Mouse (Mus musculus) inflammation-experienced regulatory T-cells, adult 6 months (primary cell): ENCODE measurements around the gene Adam12. TPM values are rescaled to one million over a fixed set of nuclear protein-coding genes. Genes with fewer than 3 reads are reported as not detected.

Experiments used
- ATAC-seq: one replicate; pipeline ENCODE4 v1.8.0; 2017
- polyA plus RNA-seq, 3 experiments: library from polyadenylated mRNA; unstranded; fragments of 100-300 nt; shearing (Covaris generic); gene quantifications; one replicate each; pipeline ENCODE4 v1.2.1; 2017

Gene Adam12
- polyA plus RNA-seq: 1 to 10 TPM in 2 of 3 experiments, under 1 TPM in 1; 0.87 to 2.3 (median 1.6) TPM

DNA sequence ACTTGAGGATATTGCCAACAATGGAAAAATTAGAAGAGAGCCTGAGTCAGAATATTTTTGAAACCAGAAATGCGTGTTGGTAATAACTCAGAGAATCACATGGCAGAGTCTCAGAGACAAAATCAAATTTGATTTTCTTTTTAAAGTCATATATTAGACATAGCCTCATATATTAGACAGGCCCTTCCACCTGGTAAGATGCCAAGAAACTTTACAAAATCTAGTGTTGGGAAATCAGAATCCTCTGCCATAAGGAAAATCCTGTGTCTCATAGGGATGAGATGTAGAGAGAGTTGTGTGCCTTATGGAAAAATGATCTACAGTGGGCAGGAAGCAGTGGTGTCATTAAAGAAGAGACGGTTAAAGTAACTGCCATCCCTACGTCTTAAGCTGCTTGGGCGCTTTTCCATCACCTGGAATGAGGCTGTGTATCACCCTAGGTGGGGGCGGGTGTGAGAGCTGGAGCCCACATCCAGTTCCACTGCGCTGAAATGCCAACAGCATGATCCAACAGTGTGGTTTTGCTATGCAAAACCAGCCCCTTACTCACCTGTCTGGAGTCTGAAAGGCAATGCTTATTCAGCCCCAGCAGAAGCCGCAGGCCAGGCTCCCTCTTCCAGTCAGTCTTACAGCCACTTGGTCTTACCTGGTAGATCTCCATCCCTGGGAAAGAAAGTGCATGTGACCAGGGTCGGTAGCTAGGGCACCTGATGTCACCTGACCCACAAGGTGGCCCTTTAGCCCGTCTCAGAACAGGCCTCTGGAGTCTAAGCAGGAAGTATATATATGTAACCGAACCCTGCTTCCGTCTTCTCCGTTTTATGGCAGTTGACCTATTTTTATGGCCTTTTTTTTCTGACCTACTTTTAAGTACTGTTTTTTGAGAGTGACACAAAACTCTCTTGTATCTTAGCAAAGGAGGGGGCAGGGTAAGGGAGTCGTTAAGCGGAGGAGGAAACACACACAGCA lies at the start of gene Adam12:
Gene Adam12 (minus strand): TSS at position 769 of the 969 bp plus-strand sequence.
- no peak for ATAC-seq

DNA sequence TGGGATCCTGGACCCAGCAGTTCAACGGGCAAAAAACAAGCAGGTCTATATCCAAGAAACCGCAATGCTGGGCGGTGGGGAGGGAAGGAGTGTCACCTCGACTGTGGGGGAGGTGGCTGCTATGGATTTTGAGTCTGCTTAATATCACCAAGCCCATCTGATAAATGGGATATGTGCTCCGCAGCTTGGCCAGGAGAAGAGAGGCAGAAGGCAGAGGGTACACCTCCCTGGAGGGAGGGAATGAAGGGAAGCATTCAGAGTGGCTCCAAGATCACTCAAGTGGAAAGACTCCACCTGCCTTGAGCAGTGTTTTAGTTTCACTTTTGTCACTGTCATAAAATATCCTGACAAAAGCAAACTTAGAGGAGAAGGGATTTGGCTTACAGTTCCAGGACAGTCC lies 41.0 kb upstream of the Adam12 start:
- ATAC-seq: no peak

DNA sequence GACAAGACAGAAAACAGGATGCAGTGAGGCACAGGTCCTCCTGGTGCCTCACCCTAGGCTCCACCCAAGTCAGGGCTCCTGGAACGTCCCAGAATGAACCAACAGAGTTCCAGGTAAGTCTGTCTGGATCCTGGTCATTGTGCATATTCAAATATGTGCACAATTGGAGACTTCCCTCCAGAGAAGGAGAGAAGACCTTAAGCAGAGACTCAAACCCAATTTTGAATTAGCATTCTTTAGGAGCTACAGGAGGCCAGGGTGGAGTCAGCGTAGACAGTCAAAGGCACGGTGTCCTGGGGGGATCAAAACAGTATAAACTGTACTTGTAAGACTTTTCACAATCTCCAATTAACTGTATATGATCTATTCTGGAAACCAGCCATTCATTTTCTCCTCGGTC lies 40.5 kb upstream of the Adam12 start:
- no peak for ATAC-seq

DNA sequence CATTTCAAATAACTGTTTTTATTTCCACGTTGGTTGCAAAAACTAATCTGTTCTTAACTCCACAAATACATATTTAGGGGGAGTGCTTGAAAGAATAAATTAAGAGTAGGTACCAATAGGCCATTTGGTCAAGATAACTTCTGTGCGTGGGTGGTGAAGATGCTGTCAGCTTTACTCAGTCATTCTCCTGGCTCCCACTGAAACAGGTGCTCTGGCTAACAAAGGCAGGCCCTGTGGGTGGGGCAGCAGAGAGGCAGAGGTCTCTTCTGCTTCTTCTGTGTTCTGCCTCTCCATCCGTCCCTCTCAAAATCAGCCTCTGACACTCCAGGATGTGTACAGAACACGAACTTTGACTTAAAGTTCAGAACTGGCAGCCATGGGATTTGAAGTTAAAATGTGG lies 33.8 kb upstream of the Adam12 start:
- no peak for ATAC-seq

DNA sequence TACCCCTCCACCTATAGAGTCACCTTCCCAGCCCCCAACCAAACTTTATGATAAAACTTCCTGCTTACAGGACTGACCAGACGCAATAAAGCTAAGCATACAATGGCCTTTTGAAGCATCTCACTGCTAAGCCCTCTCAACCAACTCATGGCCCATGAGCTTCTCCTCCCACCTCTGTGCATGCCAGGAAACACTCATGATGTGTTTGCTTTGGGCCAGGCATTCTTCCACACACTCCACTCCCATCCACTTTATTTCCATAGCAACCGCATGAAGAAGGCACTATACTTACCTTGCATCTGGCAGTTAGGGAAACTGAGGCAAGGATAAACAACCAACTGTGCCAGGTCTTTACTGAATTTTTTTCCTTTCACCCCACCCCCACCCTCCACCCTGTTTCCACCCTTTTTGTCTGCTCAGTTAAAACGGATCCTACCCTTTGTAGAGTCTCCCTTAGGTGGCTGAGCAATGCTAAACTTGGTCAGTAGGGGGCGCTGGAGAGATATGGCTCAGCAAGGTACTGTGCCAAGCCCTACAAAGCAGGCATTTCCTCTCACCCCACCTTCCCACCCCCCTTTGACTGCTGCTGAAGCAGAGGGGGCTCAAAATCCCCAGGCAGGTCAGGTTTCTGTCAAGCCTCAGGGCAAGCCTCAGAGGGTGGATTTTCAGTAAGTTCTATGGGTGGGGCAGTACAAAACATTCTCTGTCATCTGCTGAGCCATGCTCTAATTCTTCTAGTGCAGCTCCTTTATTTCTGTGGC lies 31.4 kb upstream of the Adam12 start:
- no peak for ATAC-seq

DNA sequence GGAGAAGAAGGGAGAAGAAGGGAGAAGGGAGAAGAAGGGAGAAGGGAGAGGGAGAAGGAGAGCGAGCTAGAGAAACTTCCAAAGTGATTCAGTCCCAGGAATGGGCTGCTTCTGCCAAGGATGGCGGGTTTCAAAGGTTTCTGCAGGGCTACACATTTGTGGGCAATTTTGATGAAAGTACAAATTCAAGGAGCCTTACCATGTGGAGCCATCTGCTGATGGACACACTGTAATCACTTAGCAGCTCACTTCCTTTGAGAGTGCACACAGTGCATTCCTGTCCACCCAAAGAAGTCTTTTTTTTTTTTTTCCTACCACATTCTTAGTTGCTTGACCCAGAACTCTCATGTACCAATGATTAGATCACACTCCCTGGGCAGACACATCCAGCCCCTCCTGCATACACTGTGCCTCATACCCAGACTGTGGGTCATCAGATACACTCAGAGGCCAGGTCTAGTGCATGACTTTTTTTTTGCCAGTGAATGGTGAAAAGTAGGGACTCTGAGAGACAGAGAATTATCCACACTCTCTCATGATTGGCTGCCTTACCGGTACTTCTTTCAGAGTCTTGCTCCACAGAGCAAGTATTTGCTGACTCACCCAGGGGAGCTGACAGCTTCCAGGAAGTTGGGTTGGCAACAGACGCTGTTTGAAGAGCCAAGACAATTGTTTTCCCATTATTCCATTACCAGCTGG lies 29.2 kb upstream of the Adam12 start:
- no peak for ATAC-seq

DNA sequence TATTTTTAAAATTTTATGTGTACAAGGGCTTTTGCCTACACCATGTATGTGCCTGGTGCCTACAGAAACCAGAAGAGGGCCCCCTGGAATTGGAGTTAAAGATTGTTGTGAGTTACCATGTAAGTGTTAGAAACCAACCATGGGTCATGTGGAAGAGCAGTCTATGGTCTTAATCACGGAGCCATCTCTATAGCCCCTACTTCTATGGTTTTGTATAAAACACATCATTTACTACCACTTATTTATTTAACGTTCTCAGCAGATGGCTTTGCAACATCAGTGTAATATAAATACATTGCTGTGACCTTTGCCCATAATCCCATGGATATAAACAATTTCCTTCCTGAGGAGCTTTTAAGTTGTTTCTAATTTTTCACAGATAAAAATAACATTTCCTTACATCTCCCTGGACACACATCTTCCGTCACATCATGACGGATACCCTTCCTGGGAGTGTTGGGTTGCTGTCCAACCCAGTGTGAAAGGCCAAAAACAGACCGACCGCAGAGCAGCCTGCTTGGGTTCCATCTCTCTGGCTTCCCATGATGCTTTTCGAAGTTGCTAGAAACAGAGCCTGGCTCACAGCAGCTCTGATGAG lies 18.4 kb upstream of the Adam12 start:
- no peak for ATAC-seq

DNA sequence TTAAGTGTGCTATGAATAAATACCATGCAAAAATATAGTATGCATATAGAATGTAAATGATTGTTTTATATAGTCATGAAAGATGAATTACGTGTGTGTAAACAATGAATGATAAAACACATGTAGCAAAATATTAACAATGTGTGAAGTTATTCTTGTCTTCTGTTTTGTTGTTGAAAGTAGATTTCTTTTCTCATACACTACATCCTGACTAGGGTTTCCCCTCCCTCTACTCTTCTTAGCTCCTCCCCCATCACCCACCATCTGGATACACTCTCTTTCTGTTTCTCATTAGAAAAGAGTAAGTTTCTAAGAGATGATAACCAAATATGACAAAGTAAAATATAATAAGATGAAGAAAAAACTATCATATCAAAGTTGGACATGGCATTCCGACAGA lies 16.1 kb upstream of the Adam12 start:
- ATAC-seq: no peak

DNA sequence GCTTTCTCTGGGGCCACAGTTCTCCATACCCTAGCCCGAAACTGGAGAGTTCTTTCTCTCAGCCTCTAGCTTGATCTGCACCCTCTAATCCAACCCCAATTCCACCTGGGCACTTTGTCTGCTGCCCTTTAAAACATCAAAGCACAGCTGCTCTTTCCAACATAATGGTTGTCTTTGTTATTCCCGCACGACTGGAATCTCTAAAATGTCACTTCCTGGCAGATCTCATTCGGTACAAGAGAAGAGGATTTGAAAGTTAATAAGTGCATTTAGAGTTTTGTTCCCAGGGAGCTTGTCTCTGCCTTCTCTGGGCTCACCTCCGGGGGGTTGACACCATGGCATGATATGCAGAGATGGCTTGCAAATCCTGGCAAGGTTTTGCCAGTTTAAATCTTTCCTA lies 14.7 kb upstream of the Adam12 start:
- no peak for ATAC-seq

DNA sequence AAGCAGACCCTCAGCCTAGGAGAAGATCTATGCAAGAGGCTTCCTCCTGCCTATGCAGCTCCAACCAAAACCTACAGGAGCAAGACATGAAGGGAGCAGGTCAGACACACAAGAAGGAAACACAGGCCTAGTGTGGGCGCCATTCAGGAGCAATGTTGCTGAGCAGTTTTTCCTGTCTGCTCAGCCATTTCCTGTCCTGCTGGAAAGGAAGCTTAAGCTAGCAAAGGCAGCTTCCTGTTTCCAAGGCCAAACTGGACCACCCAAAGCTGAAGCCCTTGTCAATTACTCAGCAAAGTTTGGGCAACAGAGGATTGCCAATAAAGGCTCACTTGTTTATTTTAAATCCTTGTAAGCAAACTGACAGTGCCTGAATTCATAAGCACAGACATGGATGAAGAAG lies 10.8 kb upstream of the Adam12 start:
- no peak for ATAC-seq

DNA sequence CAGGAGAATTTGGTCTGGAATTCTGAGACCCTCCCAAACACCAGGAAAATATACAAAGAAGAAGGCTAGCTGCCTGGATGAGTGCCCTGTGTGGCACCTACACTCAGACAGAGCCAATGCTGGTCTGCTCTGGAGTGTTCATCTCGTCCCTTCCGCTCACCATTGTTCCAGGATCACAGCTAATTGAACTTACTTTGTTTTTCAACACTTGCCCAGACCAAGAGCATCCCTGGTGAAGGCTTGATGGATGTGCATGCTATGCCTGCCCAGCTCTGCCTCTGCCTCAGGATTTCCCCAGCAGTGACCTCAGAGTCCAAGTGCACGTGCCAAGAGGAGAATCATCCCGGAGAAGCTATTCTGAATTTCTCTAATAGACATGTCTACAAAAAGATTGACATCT lies 9.3 kb upstream of the Adam12 start:
- no peak for ATAC-seq

DNA sequence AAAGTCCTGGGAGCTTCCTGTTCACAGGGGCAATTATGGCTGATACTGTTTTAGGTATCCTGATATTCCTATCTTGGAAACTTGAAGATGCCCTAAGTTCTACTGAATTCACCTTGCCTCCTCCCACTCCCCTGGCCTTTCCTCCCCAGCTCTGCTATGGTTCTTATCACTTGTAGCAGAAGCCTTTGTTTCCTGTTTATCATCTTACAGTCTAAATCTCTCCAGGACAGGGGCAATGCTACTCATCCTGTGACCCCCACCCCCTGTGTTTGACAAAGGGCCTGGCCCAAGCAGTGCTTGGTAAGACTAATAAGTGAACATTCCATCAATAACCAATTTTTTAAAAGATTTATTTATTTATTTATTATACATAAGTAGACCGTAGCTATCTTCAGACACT lies 8.6 kb upstream of the Adam12 start:
- ATAC-seq: no peak

DNA sequence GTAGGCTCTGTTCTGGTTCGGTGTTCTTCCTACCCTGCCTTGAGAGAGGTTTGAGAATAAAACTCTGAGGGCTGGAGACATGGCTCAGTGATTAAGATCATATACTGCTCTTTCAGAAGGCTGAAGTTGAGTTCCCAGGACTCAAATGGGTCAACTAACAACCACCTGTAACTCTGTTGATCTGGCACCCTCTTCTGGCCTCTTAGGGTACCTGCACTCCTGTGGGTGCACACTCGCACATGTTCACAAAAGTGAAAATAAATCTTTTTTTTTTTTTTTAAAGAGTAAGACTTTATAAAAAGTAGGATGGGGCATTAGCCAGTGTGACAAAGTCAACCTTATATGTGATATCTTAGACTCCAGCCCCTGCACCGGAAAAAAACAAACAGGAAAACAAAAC lies 6.9 kb upstream of the Adam12 start:
- ATAC-seq: no peak

DNA sequence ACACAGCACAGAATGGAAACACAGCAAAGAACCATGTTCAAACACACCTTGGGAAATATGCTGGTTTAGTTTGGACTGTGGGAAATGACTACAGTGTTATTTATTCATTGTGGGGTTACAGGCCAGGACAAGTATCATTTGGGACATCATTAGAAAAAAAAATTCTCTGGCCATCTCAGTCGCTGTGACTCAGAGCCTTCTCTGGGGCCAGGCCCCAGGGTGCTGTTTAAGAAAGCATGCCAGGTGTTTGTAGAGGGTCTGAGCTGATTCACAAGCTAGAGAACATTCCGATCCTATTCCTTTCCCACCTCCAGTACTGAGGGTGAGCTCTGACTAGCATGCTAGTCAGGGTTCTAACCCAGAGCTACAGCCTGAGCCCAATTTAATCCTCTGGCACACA lies 5.4 kb upstream of the Adam12 start:
- ATAC-seq: no peak

DNA sequence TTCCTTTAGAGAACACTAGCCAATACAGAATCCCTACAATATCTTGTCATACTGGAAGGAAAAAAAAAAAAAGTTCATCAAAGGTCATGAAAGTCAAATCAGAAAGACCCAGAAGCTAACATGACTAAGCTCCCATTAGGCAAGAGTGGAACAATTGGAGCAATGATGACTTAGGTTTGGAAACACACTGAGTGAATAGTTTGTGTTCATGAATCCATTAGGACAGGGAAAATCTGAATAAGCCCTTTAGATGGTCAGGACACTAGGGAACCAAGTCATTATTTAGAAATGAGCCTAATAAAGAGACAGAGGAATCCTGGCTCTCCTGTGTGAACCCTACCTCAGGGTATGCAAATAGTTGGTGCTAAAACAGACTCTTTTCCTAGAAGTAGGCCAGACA lies 4.8 kb upstream of the Adam12 start:
- ATAC-seq: no peak

DNA sequence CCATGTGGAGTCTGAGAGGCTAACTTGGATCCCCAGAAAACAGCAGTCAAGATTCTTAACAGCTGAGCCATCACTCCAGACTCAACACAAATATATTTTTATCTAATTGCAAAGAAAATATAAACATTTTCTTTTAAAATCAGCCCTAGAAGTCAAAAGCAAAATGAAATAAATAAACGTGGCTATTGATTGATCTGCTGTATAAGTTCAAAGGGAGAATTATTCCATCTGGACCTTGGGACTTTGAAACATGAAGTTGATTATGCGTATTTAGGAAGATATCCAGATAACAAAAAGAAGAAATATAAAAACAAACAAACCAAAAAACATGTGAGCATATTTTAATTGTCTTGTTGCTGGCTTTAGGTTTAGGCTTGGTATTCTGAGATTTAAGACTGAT lies 3.6 kb upstream of the Adam12 start:
- ATAC-seq: no peak

DNA sequence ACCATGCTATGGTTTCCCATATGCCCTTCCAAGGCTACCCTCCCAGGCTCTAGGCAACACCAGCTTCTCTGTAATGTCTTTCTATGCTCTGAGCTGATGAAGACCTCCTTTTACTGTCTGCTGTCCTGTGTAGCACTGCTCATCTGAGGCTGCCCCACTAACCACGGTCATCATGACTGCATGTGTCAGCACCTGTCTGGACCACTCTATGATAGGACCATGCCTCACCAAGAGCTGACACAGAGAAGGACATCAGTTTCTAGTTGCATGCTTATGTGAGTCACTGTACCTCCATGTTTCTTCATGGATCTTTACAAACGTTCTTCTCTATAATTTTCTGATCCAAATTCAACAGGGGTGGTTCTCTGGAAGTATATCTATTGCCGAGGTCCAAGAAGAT lies 1.2 kb downstream of the Adam12 start:
- ATAC-seq: no peak

DNA sequence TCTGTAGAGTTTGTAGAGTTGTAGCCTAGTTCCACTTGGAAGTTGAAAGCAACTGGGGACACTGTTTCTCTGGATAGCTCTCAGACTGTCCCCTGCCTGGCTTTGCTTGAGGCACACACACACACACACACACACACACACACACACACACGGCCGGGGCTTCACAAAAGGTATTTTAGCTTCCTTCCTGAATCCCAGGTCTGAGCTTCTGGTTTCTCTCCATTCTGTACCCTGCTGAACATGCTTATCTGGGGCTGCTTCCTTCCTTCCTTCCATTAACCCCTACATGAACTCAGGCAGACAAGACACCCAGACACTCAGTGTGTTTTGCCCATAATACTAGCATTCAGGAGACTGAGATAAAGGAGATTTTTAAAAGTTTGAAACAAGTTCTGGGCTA lies 2.0 kb downstream of the Adam12 start:
- ATAC-seq: no peak

DNA sequence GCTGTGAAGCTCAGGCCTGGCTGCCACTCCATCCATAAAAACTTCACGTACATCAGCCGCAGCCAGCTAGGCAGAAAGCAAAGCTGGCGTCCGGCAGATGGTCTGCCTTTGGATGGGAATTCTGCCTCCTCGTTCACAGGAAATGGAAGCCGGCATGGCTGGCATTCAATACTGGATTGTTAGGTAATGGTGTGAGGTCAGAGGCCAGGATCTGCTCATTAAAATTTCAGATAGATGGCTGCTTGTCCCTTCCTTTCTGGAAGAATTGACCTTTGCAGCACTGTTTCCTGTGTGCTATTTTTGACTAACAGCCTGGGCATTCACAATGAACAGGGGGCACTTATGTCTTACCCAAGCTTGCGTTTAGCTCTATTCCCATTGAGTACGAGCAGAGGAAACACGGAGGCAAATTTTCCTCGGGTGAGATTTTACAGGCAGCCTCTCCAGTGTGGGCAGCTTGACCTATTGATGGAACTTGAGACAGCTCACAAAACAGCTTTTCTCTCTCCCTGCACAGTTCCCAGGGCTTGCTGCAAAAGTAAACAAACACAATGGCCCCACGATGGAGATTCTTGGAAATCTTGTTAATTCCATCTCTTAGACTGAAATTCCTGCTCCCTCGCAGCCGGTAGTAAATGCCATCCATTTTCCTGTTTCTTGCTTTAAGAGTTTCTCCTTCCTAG lies 4.0 kb downstream of the Adam12 start:
- ATAC-seq: no peak

DNA sequence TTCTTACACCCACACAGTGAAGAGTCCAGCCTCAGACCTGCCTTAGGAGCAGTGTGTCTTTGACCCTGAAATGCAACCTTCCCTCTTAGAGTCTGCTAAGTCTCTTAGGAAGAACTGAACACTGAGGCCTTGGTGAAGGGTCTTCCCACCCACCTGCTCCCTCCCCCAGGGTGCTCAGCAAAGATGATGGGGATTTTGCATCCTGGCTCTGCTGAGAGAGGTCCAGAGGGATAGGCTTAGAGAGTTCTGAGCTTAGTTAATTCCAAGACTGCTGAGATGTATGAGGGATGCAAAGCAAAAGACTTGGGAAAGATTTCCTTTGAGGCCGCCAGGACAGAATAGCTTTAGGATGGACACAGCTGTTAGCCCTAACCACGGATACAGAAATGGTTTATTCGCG lies 4.8 kb downstream of the Adam12 start:
- ATAC-seq: no peak

DNA sequence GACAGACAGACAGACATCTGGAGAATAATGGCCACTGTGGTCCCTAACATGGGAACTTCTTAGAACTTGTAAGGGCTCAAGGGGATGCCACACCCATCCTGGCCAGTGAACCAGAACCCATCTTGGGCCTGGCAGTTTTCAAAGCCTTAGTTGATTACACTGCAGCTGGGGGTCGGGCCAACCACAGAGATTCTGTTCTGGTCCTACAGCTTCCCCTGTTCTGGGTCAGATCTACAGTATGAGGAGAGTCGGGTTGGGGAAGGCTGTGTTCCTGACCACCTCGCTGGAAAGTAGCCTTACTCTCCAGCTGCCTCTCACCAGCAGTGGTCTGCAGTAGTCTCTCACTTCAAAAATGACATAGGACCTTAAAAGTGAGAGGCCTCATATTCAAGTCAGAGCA lies 5.7 kb downstream of the Adam12 start:
- no peak for ATAC-seq
